Mouse (Mus musculus) telencephalon, adult 2 months (tissue): ENCODE data around the gene Sfrp4.

Experiments
- DNase-seq: peaks from one replicate; pipeline ENCODE4 v3.0.0-alpha.2; 2011; ENCODE audit warnings: low read depth, low spot score

Sfrp4 gene

GRCm38 (mm10) chr13:19630768-19631709 lies 8.1 kb downstream of the Sfrp4 start:
- DNase-seq, result no peak

DNA sequence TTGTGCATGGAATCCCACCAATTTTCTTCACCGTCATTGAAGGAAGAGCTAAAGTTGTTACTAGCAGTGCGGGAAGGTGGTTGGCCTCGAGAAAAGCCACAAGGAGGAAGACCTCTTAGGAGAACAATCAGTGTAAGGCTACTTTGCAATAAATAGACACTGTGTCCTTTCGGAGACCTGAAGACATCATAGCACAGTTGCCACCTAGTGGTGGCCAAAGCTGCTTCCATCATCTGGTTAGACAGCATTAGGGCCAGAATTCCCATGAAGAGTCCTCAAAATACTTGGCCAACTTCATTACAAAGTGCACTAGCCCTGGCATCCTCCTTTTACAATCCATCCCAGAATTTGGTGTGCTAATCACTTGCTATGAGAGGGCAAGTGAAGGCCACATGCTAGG lies 13.2 kb downstream of the Sfrp4 start:
- DNase-seq, result no peak

GRCm38 (mm10) chr13:19640203-19640851 lies 17.4 kb downstream of the Sfrp4 start:
- DNase-seq, result no peak

DNA sequence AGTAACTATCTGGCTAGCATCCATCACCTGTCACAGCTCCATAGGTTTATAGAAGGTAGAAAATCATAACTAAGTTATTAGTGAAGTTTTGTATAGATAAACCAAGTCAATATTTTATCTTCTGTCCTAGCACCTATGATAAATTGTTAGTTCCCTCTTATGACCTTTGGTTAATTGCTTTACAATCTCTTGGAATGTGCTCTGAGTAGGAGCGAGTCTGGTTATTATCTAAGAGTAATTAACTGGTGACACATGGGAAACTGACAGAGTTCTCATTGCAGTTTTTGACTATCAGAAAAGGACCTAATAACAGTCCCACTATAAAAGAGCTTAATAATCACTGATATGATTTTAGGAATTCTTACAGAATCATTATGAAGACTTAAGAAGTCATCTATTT lies 20.6 kb downstream of the Sfrp4 start:
- DNase-seq, result no peak

DNA sequence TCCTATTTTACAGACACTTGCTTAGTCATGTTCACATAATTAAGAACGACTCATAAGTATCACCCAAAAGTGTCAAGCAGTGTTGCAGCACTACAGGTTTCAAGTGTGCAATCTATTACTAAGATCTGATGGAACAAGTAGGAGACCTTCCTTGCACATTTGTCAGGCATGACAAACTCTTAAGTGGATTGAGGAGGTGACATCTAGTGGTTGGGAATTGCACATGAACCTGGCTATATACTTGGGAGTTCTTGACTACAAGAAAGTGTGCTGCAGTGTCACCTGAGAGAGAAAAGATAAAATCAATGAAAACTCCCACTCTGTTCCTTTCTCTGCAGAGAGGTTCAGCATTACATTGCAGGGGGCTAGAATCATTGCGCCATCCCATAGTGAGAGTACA lies 21.3 kb downstream of the Sfrp4 start:
- DNase-seq, result no peak

DNA sequence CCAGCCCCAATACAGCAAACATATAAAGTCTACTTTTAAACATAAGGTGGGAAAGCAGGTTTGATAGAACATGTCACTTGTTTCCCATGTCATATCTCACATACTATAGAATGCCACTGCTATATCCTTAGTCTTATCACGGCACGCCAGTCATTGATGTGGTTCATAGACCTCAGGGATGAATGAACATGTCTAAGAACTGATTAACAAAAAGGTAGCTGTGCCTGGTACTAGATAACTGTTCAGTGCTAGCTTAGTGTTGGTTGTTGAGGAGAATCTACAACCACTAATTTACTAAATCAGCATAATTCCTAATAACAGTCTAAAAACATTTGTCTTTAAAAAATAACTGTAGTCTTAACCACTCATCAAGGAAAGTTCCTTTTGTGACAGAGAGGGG lies 26.9 kb downstream of the Sfrp4 start:
- DNase-seq, result no peak

- no peak for DNase-seq
These were observed 29.5 kb downstream of the Sfrp4 start for GRCm38 (mm10) chr13:19652405-19652804.

- no peak for DNase-seq
These were observed 45.6 kb downstream of the Sfrp4 start for GRCm38 (mm10) chr13:19668355-19669140.

- no peak for DNase-seq
These were observed 51.1 kb downstream of the Sfrp4 start for GRCm38 (mm10) chr13:19674025-19674424.

GRCm38 (mm10) chr13:19674601-19675000 lies 51.7 kb downstream of the Sfrp4 start:
- DNase-seq, result no peak
